Comparison of ENCODE assay signal across 21 mouse cellular contexts in the genomic region with DNA sequence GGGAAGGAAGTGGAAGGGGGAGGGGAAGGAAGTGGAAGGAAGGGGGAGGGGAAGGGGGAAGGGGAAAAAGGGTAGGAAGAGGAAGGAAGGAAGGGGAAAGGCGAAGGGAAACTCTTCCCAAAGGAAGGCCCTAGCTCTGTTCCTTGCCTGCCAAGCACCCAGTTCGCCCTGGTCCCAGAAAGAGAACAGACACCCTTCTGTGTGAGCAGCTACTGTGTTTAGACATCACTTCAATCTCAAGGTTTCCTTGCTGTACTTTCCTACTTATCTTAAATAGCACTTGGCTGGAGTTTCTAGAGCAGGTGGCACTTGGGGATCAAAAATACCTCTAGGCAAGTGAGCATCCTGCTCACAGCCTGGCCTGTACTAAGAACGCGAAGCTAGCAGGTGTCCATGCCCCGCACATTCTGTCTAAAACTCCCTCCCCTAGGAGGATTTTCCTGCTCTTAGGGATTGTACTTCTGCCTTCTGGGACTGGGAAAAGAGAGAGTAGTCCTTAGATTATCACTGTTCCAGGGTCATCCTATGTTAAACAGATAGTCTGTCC.
DNase-seq lines count a peak whose midpoint lies in the region; ATAC-seq lines count a peak whose summit lies in the region.
"Had no signal": no experiment of that assay in that cellular context is flagged by ENCODE, and none has a peak within 500 bp of the region (broad histone marks: within the 10 kb centered on the region; RNA-seq: fewer than 3 reads in every experiment).

No protein-coding gene starts in this region.

- H3K4me2 ChIP-seq in hindbrain, embryonic 16.5 days (ENCODE audit: low read length), result no peak overlapping the region
- H3K4me2 ChIP-seq: embryonic facial prominence, embryonic 13.5 days; hindbrain, embryonic 15.5 days; limb, embryonic 13.5 days; liver, embryonic 15.5 days; midbrain, embryonic 15.5 days had no signal

- no peak for DNase-seq in cerebellum, postnatal 4 days (ENCODE audit: low spot score in 2 of 2)
- peak; percentile 57 for DNase-seq in cerebellum, adult 11-12 months
- DNase-seq in cerebellum, postnatal 36 days, result peak; percentile 31 to 54
- peak; percentile 36 to 38 for DNase-seq in right cerebral cortex, adult 2 months (ENCODE audit: low spot score in 2 of 2)
- no peak for DNase-seq in spleen, postnatal 14 days (ENCODE audit: low spot score in 2 of 2)
- no peak for DNase-seq in limb, embryonic 10.5 days (ENCODE audit: low spot score)
- DNase-seq: adrenal gland, adult 2 months; gastrocnemius, postnatal 14 days; kidney, adult 11 months; kidney, postnatal 10 days; lung, postnatal 10 days; thymus, adult 2 months had no signal

- H3K9me3 ChIP-seq in hindbrain, embryonic 16.5 days (ENCODE audit: control insufficient read depth, low read length), result no peaks in the 10 kb centered on the region
- no peaks in the 10 kb centered on the region for H3K9me3 ChIP-seq in limb, embryonic 10.5 days (replicated peaks)
- H3K9me3 ChIP-seq: embryonic facial prominence, embryonic 13.5 days; hindbrain, embryonic 15.5 days; limb, embryonic 13.5 days; liver, embryonic 15.5 days; midbrain, embryonic 15.5 days had no signal

- no peaks in the 10 kb centered on the region for H3K27me3 ChIP-seq in hindbrain, embryonic 16.5 days (replicated peaks; ENCODE audit: control insufficient read depth, insufficient read depth, low read length)
- H3K27me3 ChIP-seq in limb, embryonic 10.5 days (ENCODE audit: low read depth, poor library complexity, severe bottlenecking), result no peaks in the 10 kb centered on the region
- H3K27me3 ChIP-seq: embryonic facial prominence, embryonic 13.5 days; hindbrain, embryonic 15.5 days; limb, embryonic 13.5 days; liver, embryonic 15.5 days; midbrain, embryonic 15.5 days had no signal

- ATAC-seq in cerebellum, adult (ENCODE audit: insufficient number of reproducible peaks, low FRiP score, low TSS enrichment), result peak; percentile 79
- ATAC-seq in hindbrain, embryonic 16.5 days, result no peak
- ATAC-seq: CD4-positive, CD25-positive, alpha-beta regulatory T cell, adult 4 months; midbrain, embryonic 15.5 days had no signal

- no peaks in the 10 kb centered on the region for H3K4me1 ChIP-seq in hindbrain, embryonic 16.5 days (ENCODE audit: control insufficient read depth, insufficient read depth, low read depth, low read length)
- no peaks in the 10 kb centered on the region for H3K4me1 ChIP-seq in limb, embryonic 10.5 days
- H3K4me1 ChIP-seq: embryonic facial prominence, embryonic 13.5 days; hindbrain, embryonic 15.5 days; limb, embryonic 13.5 days; liver, embryonic 15.5 days; midbrain, embryonic 15.5 days had no signal

- H3K4me3 ChIP-seq in hindbrain, embryonic 16.5 days (ENCODE audit: low read length), result no peak overlapping the region
- H3K4me3 ChIP-seq in limb, embryonic 10.5 days, result no peak overlapping the region
- H3K4me3 ChIP-seq: embryonic facial prominence, embryonic 13.5 days; hindbrain, embryonic 15.5 days; limb, embryonic 13.5 days; liver, embryonic 15.5 days; midbrain, embryonic 15.5 days had no signal

- no peak overlapping the region for H3K9ac ChIP-seq in hindbrain, embryonic 16.5 days (ENCODE audit: low read depth, low read length)
- H3K9ac ChIP-seq: embryonic facial prominence, embryonic 13.5 days; hindbrain, embryonic 15.5 days; limb, embryonic 13.5 days; liver, embryonic 15.5 days; midbrain, embryonic 15.5 days had no signal

- WGBS in hindbrain, embryonic 16.5 days, result 93% methylated on average over 5 of the region's 5 CpGs
- 90% methylated on average over 5 of the region's 5 CpGs for WGBS in limb, embryonic 10.5 days

- no peaks in the 10 kb centered on the region for H3K36me3 ChIP-seq in hindbrain, embryonic 16.5 days (ENCODE audit: control insufficient read depth, insufficient read depth, low read length)
- H3K36me3 ChIP-seq in limb, embryonic 10.5 days, result no peaks in the 10 kb centered on the region
- H3K36me3 ChIP-seq: embryonic facial prominence, embryonic 13.5 days; G1E; hindbrain, embryonic 15.5 days; limb, embryonic 13.5 days; liver, embryonic 15.5 days; midbrain, embryonic 15.5 days had no signal

- no peak overlapping the region for H3K27ac ChIP-seq in hindbrain, embryonic 16.5 days (ENCODE audit: low read depth, low read length)
- H3K27ac ChIP-seq in limb, embryonic 10.5 days, result no peak overlapping the region
- H3K27ac ChIP-seq: embryonic facial prominence, embryonic 13.5 days; hindbrain, embryonic 15.5 days; limb, embryonic 13.5 days; liver, embryonic 15.5 days; midbrain, embryonic 15.5 days had no signal

Comparison
In these comparisons a context has a peak if more than half of its experiments do, and no peak if none do; other contexts are left out.
1. DNase-seq: peak in cerebellum, adult 11-12 months (single experiment), cerebellum, postnatal 36 days (2 of 2) and right cerebral cortex, adult 2 months (2 of 2); none in cerebellum, postnatal 4 days (0 of 2), spleen, postnatal 14 days (0 of 2) and limb, embryonic 10.5 days (single experiment).